Mouse (Mus musculus) neural tube, embryonic 14.5 days (tissue): ENCODE data around the gene Pde10a. TPM values are rescaled to one million over a fixed set of nuclear protein-coding genes. Genes with fewer than 3 reads are reported as not detected.
"Not testable (repeated sequence)": the region's sequence is repeated elsewhere in the genome, so short reads cannot be mapped to it uniquely, and the experiment has no call there.

Experiments
- ATAC-seq: fragments of 200-750 bp; cut with Nextera tagmentation; 2 replicates; pipeline ENCODE4 v1.8.0; 2017; ENCODE audit warnings: low read depth, mild to moderate bottlenecking, moderate TSS enrichment, moderate library complexity
- H3K27ac ChIP-seq: fragments of 300-500 bp; sonication (generic); 2 replicates; pipeline ENCODE4 v1.5.1; 2014; ENCODE audit warnings: low read depth, mild to moderate bottlenecking, control low read depth, low read length, moderate library complexity, mixed read lengths
- H3K27me3 ChIP-seq: fragments of 300-500 bp; sonication (generic); 2 replicates; pipeline ENCODE4 v1.6.1; 2014; ENCODE audit warnings: low read length; ENCODE audit not compliant: control insufficient read depth, insufficient read depth
- H3K36me3 ChIP-seq: fragments of 300-500 bp; sonication (generic); 2 replicates; pipeline ENCODE4 v1.6.1; 2014; ENCODE audit warnings: low read length, mixed read lengths; ENCODE audit not compliant: control insufficient read depth, insufficient read depth
- H3K4me1 ChIP-seq: fragments of 300-500 bp; sonication (generic); 2 replicates; pipeline ENCODE4 v1.6.1; 2014; ENCODE audit warnings: low read length; ENCODE audit not compliant: control insufficient read depth, insufficient read depth
- H3K4me2 ChIP-seq: fragments of 300-500 bp; sonication (generic); 2 replicates; pipeline ENCODE4 v1.6.1; 2014; ENCODE audit warnings: mild to moderate bottlenecking, low read depth, low read length, control low read depth
- H3K4me3 ChIP-seq: fragments of 300-500 bp; sonication (generic); 2 replicates; pipeline ENCODE4 v1.5.1; 2014; ENCODE audit warnings: low read depth, low read length, control low read depth, mixed read lengths
- H3K9ac ChIP-seq: fragments of 300-500 bp; sonication (generic); replicated peaks from 2 replicates; pipeline ENCODE4 v1.6.1; 2014; ENCODE audit warnings: low read depth, mild to moderate bottlenecking, control low read depth, low read length, mixed read lengths
- H3K9me3 ChIP-seq: fragments of 300-500 bp; sonication (generic); 2 replicates; pipeline ENCODE4 v1.6.1; 2016; ENCODE audit warnings: low read length; ENCODE audit not compliant: control insufficient read depth
- WGBS: fragments of 180-500 bp; shearing (Covaris S2); extraction: QIAGEN DNeasy Blood & Tissue Kit; methylation state at CpG from one replicate; pipeline ENCODE4 v1.1.7; 2014; 5-methylcytosine and 5-hydroxymethylcytosine counted together
- polyA plus RNA-seq: library from polyadenylated mRNA; unstranded; fragments of >200 nt; fragmentation: Nextera tagmentation; extraction: Ambion mirVana; gene quantifications from 2 replicates; pipeline ENCODE4 v1.2.1, GENCODE M21; 2014

Pde10a gene
- polyA plus RNA-seq, 1 experiment from 2014 or later: 16.2 TPM

DNA sequence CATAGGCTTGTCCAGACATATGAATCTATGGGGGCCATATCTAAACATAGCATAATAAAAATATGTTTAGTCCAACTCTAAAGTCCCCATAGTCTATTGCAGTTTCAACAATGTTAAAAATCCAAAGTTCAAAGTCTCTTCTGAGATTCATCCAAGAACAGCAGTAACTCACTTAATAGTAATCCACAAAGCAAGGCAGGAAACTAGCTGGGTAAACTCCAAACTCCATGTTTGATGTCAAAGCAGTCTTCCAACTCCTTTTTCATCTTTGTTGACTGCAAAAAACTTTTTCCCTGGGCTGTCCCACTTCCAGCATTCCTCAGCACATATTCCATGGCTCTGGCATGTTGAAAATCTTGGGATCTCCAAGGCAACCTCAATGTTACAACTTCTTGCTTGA, 182.8 kb downstream of the Pde10a start:
- Histone ChIP-seq H3K27me3 (no peaks in the 10 kb centered on the region), H3K9ac (no peak overlapping the region), H3K4me3 (no peak overlapping the region), H3K27ac (no peak overlapping the region), H3K9me3 (no peaks in the 10 kb centered on the region), H3K4me1 (no peaks in the 10 kb centered on the region), H3K4me2 (no peak overlapping the region), H3K36me3 (no peaks in the 10 kb centered on the region)
- no peak for ATAC-seq

DNA sequence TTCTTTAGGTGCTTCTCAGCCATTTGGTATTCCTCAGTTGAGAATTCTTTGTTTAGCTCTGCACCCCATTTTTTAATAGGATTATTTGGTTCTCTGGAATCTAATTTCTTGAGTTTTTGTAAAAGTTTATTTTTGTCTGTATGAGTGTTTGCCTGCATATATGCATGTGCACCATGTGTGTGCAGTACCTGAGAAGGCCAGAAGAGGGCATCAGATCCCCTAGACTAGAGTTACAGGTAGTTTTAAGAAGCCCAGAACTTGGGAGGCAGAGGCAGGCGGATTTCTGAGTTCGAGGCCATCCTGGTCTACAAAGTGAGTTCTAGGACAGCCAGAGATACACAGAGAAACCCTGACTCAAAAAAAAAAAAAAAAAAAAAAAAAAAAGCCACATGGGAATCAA, 187.6 kb downstream of the Pde10a start:
- H3K9ac ChIP-seq, H3K27ac ChIP-seq, H3K9me3 ChIP-seq, H3K4me3 ChIP-seq, H3K4me2 ChIP-seq, H3K27me3 ChIP-seq, H3K36me3 ChIP-seq, H3K4me1 ChIP-seq, ATAC-seq: not testable (repeated sequence)
- 88% methylated on average over 2 of the region's 2 CpGs for WGBS

DNA sequence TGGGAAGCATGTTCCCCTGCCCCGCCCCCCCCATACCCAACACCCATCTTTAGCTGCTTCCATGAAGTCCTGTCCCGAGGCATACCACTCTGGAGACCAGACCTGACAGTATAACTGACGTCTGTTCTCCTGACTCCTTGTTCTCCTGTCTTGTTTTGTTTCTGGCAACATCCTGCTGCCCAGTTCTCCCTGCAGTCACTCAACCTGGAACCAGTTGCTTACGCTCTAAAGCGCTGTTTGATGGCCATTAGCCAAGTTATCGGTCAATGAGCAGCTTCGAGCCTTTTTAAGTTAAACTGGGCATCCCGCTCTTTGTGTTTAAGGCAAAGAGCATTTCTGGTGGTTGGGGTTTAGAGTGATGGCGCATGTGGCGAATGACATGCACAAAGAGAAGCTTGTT, 195.8 kb downstream of the Pde10a start:
- WGBS: 65% methylated on average over 10 of the region's 10 CpGs
- H3K4me3 ChIP-seq: no peak overlapping the region

DNA sequence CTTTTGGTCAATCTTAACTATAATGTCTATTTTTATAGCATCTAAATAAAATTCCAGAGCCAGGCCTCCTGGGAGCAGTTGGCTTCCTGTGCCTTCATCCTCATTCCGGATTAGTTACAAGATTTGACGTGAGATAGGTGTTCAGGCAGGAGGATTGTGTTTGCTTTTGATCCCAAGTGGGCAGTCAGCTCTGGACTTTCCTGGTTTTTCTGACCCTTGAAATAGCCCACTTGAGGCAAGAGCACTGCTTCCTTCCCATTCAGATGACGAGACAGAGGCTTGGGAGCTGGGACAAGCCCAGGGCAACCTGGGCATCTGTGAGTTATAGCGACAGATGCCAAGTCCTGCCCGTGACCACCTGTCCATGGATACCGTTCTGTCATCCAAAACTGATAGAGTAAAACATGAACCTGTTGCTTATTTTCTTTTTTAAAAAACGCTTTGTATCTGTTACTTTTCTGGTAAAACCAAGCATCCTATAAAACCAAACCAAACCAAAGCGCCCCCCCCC, 199.3 kb downstream of the Pde10a start:
- H3K27ac ChIP-seq: no peak overlapping the region
- H3K36me3 ChIP-seq: no peaks in the 10 kb centered on the region
- no peaks in the 10 kb centered on the region for H3K4me1 ChIP-seq
- H3K4me3 ChIP-seq: no peak overlapping the region
- H3K9ac ChIP-seq: no peak overlapping the region
- H3K9me3 ChIP-seq: no peaks in the 10 kb centered on the region
- no peak overlapping the region for H3K4me2 ChIP-seq
- 86% methylated on average over 8 of the region's 8 CpGs for WGBS
- H3K27me3 ChIP-seq: no peaks in the 10 kb centered on the region
- ATAC-seq: no peak

More for the DNA sequence above, 195.8 kb downstream of the Pde10a start:
- no peak overlapping the region for H3K9ac ChIP-seq
- no peaks in the 10 kb centered on the region for H3K9me3 ChIP-seq
- H3K27me3 ChIP-seq: no peaks in the 10 kb centered on the region
- H3K4me2 ChIP-seq: no peak overlapping the region
- no peaks in the 10 kb centered on the region for H3K36me3 ChIP-seq
- H3K27ac ChIP-seq: no peak overlapping the region
- ATAC-seq: no peak
- H3K4me1 ChIP-seq: no peaks in the 10 kb centered on the region

GRCm38 (mm10) chr17:8728646-8729045, 203.5 kb downstream of the Pde10a start:
- Histone ChIP-seq H3K9ac (no peak overlapping the region), H3K27me3 (no peaks in the 10 kb centered on the region), H3K27ac (no peak overlapping the region), H3K4me2 (no peak overlapping the region), H3K4me3 (no peak overlapping the region), H3K9me3 (no peaks in the 10 kb centered on the region), H3K36me3 (no peaks in the 10 kb centered on the region), H3K4me1 (no peaks in the 10 kb centered on the region)
- no peak for ATAC-seq
- 45% methylated on average over 7 of the region's 7 CpGs for WGBS

DNA sequence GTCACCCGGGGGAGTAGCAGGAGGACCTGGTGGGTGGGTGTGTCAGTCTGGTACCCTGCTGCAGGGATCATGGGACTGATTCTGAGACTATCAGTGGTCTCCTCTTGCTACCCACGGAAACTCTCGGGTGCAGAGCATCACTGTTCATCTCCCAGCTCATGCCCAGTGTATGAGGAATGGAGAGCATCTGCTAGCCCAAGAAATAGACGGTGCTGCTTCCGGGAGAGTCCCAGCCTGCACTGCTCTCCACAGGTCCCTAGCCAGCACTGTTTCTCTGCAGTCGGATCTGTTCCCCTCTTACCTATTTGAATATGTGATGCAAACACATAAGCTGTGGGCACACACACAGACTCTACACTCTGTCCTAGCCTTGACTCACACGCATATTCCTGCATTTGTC, 204.6 kb downstream of the Pde10a start:
- H3K9ac ChIP-seq: no peak overlapping the region
- no peak overlapping the region for H3K4me3 ChIP-seq
- no peaks in the 10 kb centered on the region for H3K36me3 ChIP-seq
- no peak overlapping the region for H3K27ac ChIP-seq
- no peak overlapping the region for H3K4me2 ChIP-seq
- no peaks in the 10 kb centered on the region for H3K4me1 ChIP-seq
- no peaks in the 10 kb centered on the region for H3K27me3 ChIP-seq
- H3K9me3 ChIP-seq: no peaks in the 10 kb centered on the region
- WGBS: 82% methylated on average over 7 of the region's 7 CpGs
- ATAC-seq: no peak

DNA sequence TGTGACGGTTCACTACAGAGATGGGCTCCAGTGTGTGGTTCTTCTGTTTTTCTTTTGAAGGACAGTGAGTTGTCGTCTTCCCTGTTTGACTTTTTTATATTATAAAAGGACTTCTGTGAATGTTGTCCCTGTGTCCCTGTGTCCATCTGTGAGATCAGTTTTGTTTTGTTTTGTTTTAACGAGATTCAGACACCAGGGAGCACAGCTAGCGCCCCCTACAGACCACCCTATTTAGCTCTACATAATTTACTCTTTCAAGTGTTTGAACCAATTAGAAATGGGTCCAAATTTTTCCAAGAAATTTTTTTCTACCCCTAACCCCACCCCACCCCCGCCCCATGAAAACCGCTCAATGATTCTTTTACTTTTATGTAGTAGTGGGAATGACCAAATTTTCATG, 205.9 kb downstream of the Pde10a start:
- WGBS: 63% methylated on average over 6 of the region's 6 CpGs
- Histone ChIP-seq H3K9me3 (no peaks in the 10 kb centered on the region), H3K4me3 (no peak overlapping the region), H3K9ac (no peak overlapping the region), H3K4me1 (no peaks in the 10 kb centered on the region), H3K27ac (no peak overlapping the region), H3K27me3 (no peaks in the 10 kb centered on the region), H3K4me2 (no peak overlapping the region), H3K36me3 (no peaks in the 10 kb centered on the region)
- ATAC-seq: no peak

DNA sequence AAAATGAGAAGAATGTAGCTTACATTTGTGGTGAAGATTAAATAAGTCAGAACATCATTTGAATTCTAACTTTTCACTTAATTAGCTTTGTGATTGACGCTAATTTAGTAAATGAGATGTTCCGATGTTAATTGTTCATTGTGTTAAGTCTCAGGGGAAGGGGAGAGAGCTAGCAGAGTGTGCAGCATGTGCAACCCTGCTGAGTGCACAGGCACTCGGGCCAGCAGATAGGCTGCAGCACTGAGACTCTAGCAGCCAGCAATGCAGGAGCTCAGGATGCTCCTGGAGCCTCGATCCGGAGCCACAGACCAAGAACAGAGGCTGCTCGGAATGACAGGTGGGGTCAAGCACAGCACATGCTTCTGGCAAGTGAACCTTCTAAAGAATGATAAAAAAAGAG, 211.1 kb downstream of the Pde10a start:
- Histone ChIP-seq H3K36me3 (no peaks in the 10 kb centered on the region), H3K27me3 (no peaks in the 10 kb centered on the region), H3K4me1 (no peaks in the 10 kb centered on the region), H3K9ac (no peak overlapping the region), H3K27ac (no peak overlapping the region), H3K4me3 (no peak overlapping the region), H3K9me3 (no peaks in the 10 kb centered on the region), H3K4me2 (no peak overlapping the region)
- ATAC-seq: no peak
- 58% methylated on average over 6 of the region's 6 CpGs for WGBS

- WGBS: 87% methylated on average over 3 of the region's 3 CpGs
- H3K9me3 ChIP-seq: no peaks in the 10 kb centered on the region
- no peaks in the 10 kb centered on the region for H3K27me3 ChIP-seq
- no peak overlapping the region for H3K9ac ChIP-seq
- no peak overlapping the region for H3K4me2 ChIP-seq
- no peaks in the 10 kb centered on the region for H3K36me3 ChIP-seq
- ATAC-seq: no peak
- H3K4me1 ChIP-seq: no peaks in the 10 kb centered on the region
- no peak overlapping the region for H3K4me3 ChIP-seq
- H3K27ac ChIP-seq: no peak overlapping the region
These were observed 217.6 kb downstream of the Pde10a start for GRCm38 (mm10) chr17:8742772-8743171.

- Histone ChIP-seq H3K4me2 (no peak overlapping the region), H3K27me3 (no peaks in the 10 kb centered on the region), H3K27ac (no peak overlapping the region), H3K4me1 (no peaks in the 10 kb centered on the region), H3K36me3 (no peaks in the 10 kb centered on the region), H3K9me3 (no peaks in the 10 kb centered on the region), H3K9ac (no peak overlapping the region), H3K4me3 (no peak overlapping the region)
- no peak for ATAC-seq
- 73% methylated on average over 1 of the region's 1 CpGs for WGBS
These were observed 220.2 kb downstream of the Pde10a start for GRCm38 (mm10) chr17:8745334-8745733.
